Mouse (Mus musculus) testis, adult 2 months (tissue): ENCODE measurements around the gene Dnaja1.

Experiments used
- CTCF ChIP-seq: fragments of 200-500 bp; IDR thresholded peaks from 2 replicates; pipeline ENCODE4 v1.5.1; 2012; ENCODE audit warnings: low read depth, mild to moderate bottlenecking, inconsistent platforms, low read length, moderate library complexity; ENCODE audit not compliant: control insufficient read depth, insufficient read depth, insufficient replicate concordance
- POLR2A ChIP-seq: fragments of 200-500 bp; IDR thresholded peaks from 2 replicates; pipeline ENCODE4 v1.6.1; 2012; ENCODE audit warnings: low read depth, mild to moderate bottlenecking, inconsistent platforms, low read length, moderate library complexity; ENCODE audit not compliant: control insufficient read depth

DNA sequence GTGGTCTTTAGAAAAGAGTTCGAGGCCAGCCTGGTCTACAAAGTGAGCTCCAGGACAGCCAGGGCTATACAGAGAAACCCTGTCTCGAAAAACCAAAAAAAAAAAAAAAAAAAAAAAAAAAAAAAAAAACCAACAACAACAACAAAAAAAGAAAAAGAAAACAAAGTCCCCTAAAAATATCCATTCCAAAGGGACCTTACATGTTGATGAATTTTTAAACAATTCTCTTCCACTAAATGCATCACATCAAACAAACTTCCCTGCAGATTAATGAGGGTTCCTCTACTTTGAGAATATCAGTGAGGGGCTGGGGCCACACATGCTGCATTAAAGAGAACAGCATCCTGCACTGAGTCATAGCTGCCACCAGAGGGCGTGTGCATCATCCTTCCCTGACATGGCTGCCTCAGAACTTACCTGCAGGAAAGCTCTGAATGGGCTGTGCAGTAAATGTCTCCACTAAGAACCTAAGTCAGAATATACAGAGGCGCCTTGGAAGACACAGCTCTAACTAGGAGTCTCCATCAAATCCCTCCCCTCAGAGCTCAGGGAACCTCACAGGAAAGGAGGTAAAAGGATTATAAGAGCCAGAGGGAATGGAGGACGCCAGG is 41.6 kb upstream of the Dnaja1 start:
- TF ChIP-seq CTCF (peak; percentile 86; the same call in 1 of the 2 replicates), POLR2A (no peak)
